Mouse (Mus musculus) mouse embryonic stem cell (cell line): ENCODE results near the gene Selenok.

ENCODE experiments used
- in situ Hi-C, 2 experiments: fragments of 300-500 bp; cut with MboI; formaldehyde crosslinking; loops; 1 replicate in 1 of 2; 3 replicates in 1 of 2; pipeline ENCODE4 v1.14.3; 2019 to 2020; ENCODE audit warnings: low sequenced_read_pairs in 2 of 2, low pct_unique_long_range_greater_than_20kb in 1 of 2, mixed read lengths in 1 of 2; ENCODE audit not compliant: unreplicated experiment in 1 of 2

Selenok gene

DNA sequence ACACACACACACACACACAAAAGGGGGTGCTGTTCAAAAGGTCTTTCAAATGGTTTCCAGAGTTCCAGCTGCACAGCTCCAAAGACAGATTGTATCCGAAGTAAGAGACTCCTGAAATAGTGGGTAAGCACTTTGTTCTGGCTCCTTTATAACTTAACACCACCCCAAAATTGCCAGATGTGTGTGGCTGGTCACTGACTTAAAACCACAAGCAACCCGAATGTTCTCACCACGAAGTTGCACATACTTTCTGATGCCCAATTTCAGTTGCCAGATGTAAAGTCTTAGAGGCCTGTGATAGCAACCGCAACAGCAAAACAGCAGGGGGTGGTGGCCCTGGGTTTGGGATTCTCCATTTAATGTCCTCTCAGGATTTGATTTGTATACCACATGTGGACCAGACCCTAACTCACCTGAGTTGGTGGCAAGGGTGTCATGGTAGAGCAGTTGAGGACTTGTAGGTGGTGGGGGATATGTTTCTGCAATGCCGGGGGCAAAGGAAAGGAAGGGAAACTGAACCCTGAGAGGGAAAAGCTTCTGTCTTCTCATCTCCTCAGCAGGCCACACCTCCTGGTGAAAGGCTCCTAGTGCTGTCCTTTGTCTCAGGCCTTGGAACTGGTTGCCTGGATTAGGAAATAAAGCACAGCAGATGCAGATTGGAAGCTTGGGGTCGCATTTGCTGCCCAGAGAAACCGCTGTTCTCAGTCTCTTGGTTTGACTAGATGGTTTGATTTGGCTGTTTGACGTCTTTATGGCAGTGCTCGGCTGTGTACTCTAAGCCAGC is 51.9 kb downstream of the Selenok start:
- in situ Hi-C loops, result no loop called here

DNA sequence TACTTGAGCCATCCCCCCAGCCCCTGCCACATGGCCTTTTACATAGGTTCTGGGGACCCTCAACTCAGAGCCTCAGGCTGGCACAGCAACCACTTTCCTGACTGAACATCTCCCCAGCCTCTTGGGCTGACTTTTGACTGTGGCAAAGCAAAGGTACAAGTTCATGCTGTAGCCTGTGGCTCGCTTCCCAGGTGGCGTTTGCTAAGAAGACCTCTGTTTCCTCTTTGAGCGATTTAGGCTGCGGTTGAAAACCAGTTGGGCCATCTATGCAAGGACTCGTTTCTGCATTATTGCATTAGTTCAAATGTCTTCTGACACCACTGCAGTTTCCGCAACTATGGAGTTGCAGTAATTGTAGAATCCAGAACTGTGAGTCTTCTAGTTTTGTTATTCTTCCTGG is 54.4 kb downstream of the Selenok start:
- in situ Hi-C loops, result no loop called here

DNA sequence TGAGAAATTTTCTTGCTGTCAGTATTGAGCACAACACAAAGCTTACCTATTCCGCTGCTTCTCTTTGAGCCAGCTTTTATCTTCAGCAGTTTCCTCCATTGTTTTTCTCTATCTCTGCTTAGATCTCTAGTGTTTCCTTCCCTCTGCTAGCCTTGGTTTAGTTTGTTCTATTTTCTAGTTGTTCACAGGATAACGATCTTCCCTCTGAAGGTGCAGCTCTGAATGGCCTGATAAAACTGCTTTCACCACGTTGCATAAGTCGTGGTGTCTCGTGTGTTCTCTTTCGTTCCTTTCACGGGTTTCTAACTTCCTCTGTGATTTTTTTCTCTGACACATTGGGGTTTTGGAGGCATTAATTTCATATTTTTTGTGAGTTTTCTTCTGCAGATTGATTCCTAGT is 56.3 kb downstream of the Selenok start:
- in situ Hi-C loops, result no loop called here
